Mouse (Mus musculus): ENCODE data around the gene Fcer1g.

Fcer1g gene

GRCm38 (mm10) chr1:171234126-171234525 is at the start of gene Fcer1g:
TSS of gene Fcer1g (minus strand) at chr1:171234365.
- in situ Hi-C loops (cut with MseI, MboI) = no loop called here

GRCm38 (mm10) chr1:171283188-171284160 is 49.3 kb upstream of the Fcer1g start:
- in situ Hi-C loops (cut with MseI, MboI) = no loop called here

- in situ Hi-C loops (cut with MseI, MboI) = no loop called here
These were observed 48.1 kb upstream of the Fcer1g start for GRCm38 (mm10) chr1:171282086-171282805.

GRCm38 (mm10) chr1:171281528-171281923 is 47.4 kb upstream of the Fcer1g start:
- in situ Hi-C loops (cut with MseI, MboI) = no loop called here

- in situ Hi-C loops (cut with MseI, MboI) = no loop called here
These were observed 46.9 kb upstream of the Fcer1g start, which contains the start of gene Ppox for GRCm38 (mm10) chr1:171280916-171281527. TSS of gene Ppox (minus strand) at chr1:171281186.

- in situ Hi-C loops (cut with MseI, MboI) = no loop called here
These were observed 46.2 kb upstream of the Fcer1g start for GRCm38 (mm10) chr1:171280250-171280915.

GRCm38 (mm10) chr1:171279721-171280120 is 45.6 kb upstream of the Fcer1g start:
- in situ Hi-C loops (cut with MseI, MboI) = no loop called here

- in situ Hi-C loops (cut with MseI, MboI) = no loop called here
These were observed 45.0 kb upstream of the Fcer1g start for GRCm38 (mm10) chr1:171279012-171279705.

- in situ Hi-C loops (cut with MseI, MboI) = no loop called here
These were observed 44.3 kb upstream of the Fcer1g start for GRCm38 (mm10) chr1:171278436-171278835.

- in situ Hi-C loops (cut with MseI, MboI) = no loop called here
These were observed 43.6 kb upstream of the Fcer1g start for GRCm38 (mm10) chr1:171277736-171278135.

- in situ Hi-C loops (cut with MseI, MboI) = no loop called here
These were observed 42.1 kb upstream of the Fcer1g start for GRCm38 (mm10) chr1:171276110-171276748.

GRCm38 (mm10) chr1:171275144-171275734 is 41.1 kb upstream of the Fcer1g start:
- in situ Hi-C loops (cut with MseI, MboI) = no loop called here

GRCm38 (mm10) chr1:171274171-171274570 is 40.0 kb upstream of the Fcer1g start:
- in situ Hi-C loops (cut with MseI, MboI) = no loop called here

GRCm38 (mm10) chr1:171272086-171272485 is 37.9 kb upstream of the Fcer1g start:
- in situ Hi-C loops (cut with MseI, MboI) = no loop called here

GRCm38 (mm10) chr1:171271622-171272021 is 37.5 kb upstream of the Fcer1g start:
- in situ Hi-C loops (cut with MseI, MboI) = no loop called here

- in situ Hi-C loops (cut with MseI, MboI) = no loop called here
These were observed 37.0 kb upstream of the Fcer1g start for GRCm38 (mm10) chr1:171271196-171271595.

- in situ Hi-C loops (cut with MseI, MboI) = no loop called here
These were observed 36.4 kb upstream of the Fcer1g start for GRCm38 (mm10) chr1:171270573-171270900.

GRCm38 (mm10) chr1:171269848-171270572 is 35.8 kb upstream of the Fcer1g start, which contains the start of gene B4galt3:
TSS of gene B4galt3 (plus strand) at chr1:171270328.
- in situ Hi-C loops (cut with MseI, MboI) = no loop called here

GRCm38 (mm10) chr1:171268341-171268740 is 34.2 kb upstream of the Fcer1g start:
- in situ Hi-C loops (cut with MseI, MboI) = no loop called here

Data from mouse trophoblast stem cell (cell line).